Mouse (Mus musculus) liver, embryonic 14.5 days (tissue): Measurements from ENCODE around the gene Lrmda.

Experiments
- CTCF ChIP-seq: IDR thresholded peaks from 2 replicates; pipeline ENCODE4 v1.5.1; 2016; ENCODE audit warnings: antibody characterized with exemption, low read depth, control low read depth
- EP300 ChIP-seq: IDR thresholded peaks from 2 replicates; pipeline ENCODE4 v1.6.1; 2016; ENCODE audit warnings: antibody characterized with exemption, low read depth

GRCm38 (mm10) chr14:22589503-22590215 is 570.1 kb downstream of the Lrmda start:
- TF ChIP-seq CTCF (no peak), EP300 (no peak)
